In genomic region chr8:35205536-35205935, GRCm38 (mm10) we compare ENCODE assay signal across 8 mouse cellular contexts.
DNase-seq lines count a peak whose midpoint lies in the region; ATAC-seq and TF ChIP-seq lines count a peak whose summit lies in the region.

No protein-coding gene starts in this region.

- TF ChIP-seq CTCF in intestine, postnatal 0 days (IDR thresholded peaks at IDR 0.05; ENCODE audit: low read depth): peak; percentile 79

- H3K9me3 ChIP-seq in intestine, postnatal 0 days (ENCODE audit: control insufficient read depth): no peaks in the 10 kb centered on the region
- no peaks in the 10 kb centered on the region for H3K9me3 ChIP-seq in liver, embryonic 16.5 days (replicated peaks; ENCODE audit: control insufficient read depth, low read length)
- H3K9me3 ChIP-seq in neural tube, embryonic 13.5 days: no peaks in the 10 kb centered on the region

- peak overlapping the region; percentile 24; the same call in 1 of the 2 replicates for H3K4me3 ChIP-seq in brown adipose tissue, adult 24 weeks (ENCODE audit: insufficient read depth, low read depth, low read length)
- H3K4me3 ChIP-seq in intestine, postnatal 0 days (ENCODE audit: low read depth, low read length): peak overlapping the region; percentile 7; the same call in 1 of the 2 replicates
- H3K4me3 ChIP-seq in liver, embryonic 16.5 days (ENCODE audit: low read depth, low read length): peak overlapping the region; percentile 33
- no peak overlapping the region for H3K4me3 ChIP-seq in neural tube, embryonic 13.5 days

- ATAC-seq in intestine, postnatal 0 days: peak; percentile 65
- peak; percentile 55 for ATAC-seq in liver, embryonic 16.5 days (ENCODE audit: low read depth)
- ATAC-seq in neural tube, embryonic 13.5 days (ENCODE audit: low read depth): no peak

- peak overlapping the region; percentile 78 for H3K27ac ChIP-seq in brown adipose tissue, adult 24 weeks (replicated peaks; ENCODE audit: low read depth, low read length)
- no peak overlapping the region for H3K27ac ChIP-seq in intestine, postnatal 0 days (ENCODE audit: low read depth, low read length)
- H3K27ac ChIP-seq in liver, embryonic 16.5 days (ENCODE audit: low read length): peak overlapping the region; percentile 76
- no peak overlapping the region for H3K27ac ChIP-seq in neural tube, embryonic 13.5 days (replicated peaks)

- no peak overlapping the region for H3K9ac ChIP-seq in intestine, postnatal 0 days (ENCODE audit: low read depth, low read length)
- no peak overlapping the region for H3K9ac ChIP-seq in liver, embryonic 16.5 days (ENCODE audit: low read depth, low read length)
- H3K9ac ChIP-seq in neural tube, embryonic 13.5 days: no peak overlapping the region

- peak overlapping the region; percentile 55 for H3K4me2 ChIP-seq in intestine, postnatal 0 days (replicated peaks; ENCODE audit: low read depth)
- H3K4me2 ChIP-seq in liver, embryonic 16.5 days (ENCODE audit: low read depth, low read length): peak overlapping the region; percentile 45
- H3K4me2 ChIP-seq in neural tube, embryonic 13.5 days: 0 out of 2 replicates have a peak overlapping the region, but pooled peaks have one; percentile 10

- DNase-seq in ovary, postnatal 36 days (ENCODE audit: low spot score): peak; percentile 58
- no peak for DNase-seq in ovary, adult 18-20 months (ENCODE audit: low spot score)
- peak; percentile 44 for DNase-seq in forelimb bud, embryonic 11.5 days (ENCODE audit: low read depth, low spot score)
- DNase-seq in frontal cortex, postnatal 36 days (ENCODE audit: low spot score in 2 of 2): no peak

- 5% methylated on average over 8 of the region's 8 CpGs for WGBS in intestine, postnatal 0 days
- 2% methylated on average over 8 of the region's 8 CpGs for WGBS in liver, embryonic 16.5 days (ENCODE audit: insufficient replicate concordance)
- 14% methylated on average over 8 of the region's 8 CpGs for WGBS in neural tube, embryonic 13.5 days

- H3K27me3 ChIP-seq in intestine, postnatal 0 days (replicated peaks; ENCODE audit: control insufficient read depth, insufficient read depth, low read length): no peaks in the 10 kb centered on the region
- H3K27me3 ChIP-seq in liver, embryonic 16.5 days (ENCODE audit: control insufficient read depth, insufficient read depth, low read depth, low read length): no peaks in the 10 kb centered on the region
- H3K27me3 ChIP-seq in neural tube, embryonic 13.5 days: no peaks in the 10 kb centered on the region

- H3K36me3 ChIP-seq in intestine, postnatal 0 days (ENCODE audit: control insufficient read depth, insufficient read depth): no peaks in the 10 kb centered on the region
- no peaks in the 10 kb centered on the region for H3K36me3 ChIP-seq in liver, embryonic 16.5 days (ENCODE audit: control insufficient read depth, insufficient read depth)
- no peaks in the 10 kb centered on the region for H3K36me3 ChIP-seq in neural tube, embryonic 13.5 days

- 0 out of 2 replicates have a peak, but pooled peaks cover 6% of the 10 kb centered on the region for H3K4me1 ChIP-seq in brown adipose tissue, adult 24 weeks (ENCODE audit: control insufficient read depth, insufficient read depth, insufficient read length, low read length)
- no peaks in the 10 kb centered on the region for H3K4me1 ChIP-seq in intestine, postnatal 0 days (replicated peaks; ENCODE audit: control insufficient read depth, insufficient read depth, low read length)
- H3K4me1 ChIP-seq in liver, embryonic 16.5 days (ENCODE audit: control insufficient read depth, low read depth, low read length): peaks cover 4% of the 10 kb centered on the region
- H3K4me1 ChIP-seq in neural tube, embryonic 13.5 days (replicated peaks): 0 out of 2 replicates have a peak, but pooled peaks cover 4% of the 10 kb centered on the region

Comparison
In these comparisons a context has a peak if more than half of its experiments do, and no peak if none do; other contexts are left out.
1. DNase-seq: peak in ovary, postnatal 36 days (single experiment) and forelimb bud, embryonic 11.5 days (single experiment); none in ovary, adult 18-20 months (single experiment) and frontal cortex, postnatal 36 days (0 of 2).
2. H3K27ac ChIP-seq: peak in brown adipose tissue, adult 24 weeks (single experiment) and liver, embryonic 16.5 days (single experiment); none in intestine, postnatal 0 days (single experiment) and neural tube, embryonic 13.5 days (single experiment).
3. Peak in every context shown above with its lines, with median percentiles within 50 percentile points of each other: H3K4me2 ChIP-seq.